Mouse (Mus musculus) embryonic facial prominence, embryonic 12.5 days (tissue): ENCODE measurements around the gene Gm20489. TPM values are rescaled to one million over a fixed set of nuclear protein-coding genes. Genes with fewer than 3 reads are reported as not detected.
A peak's percentile ranks its signal among the peaks of the same experiment; 100 is the strongest.

ENCODE experiments used
- ATAC-seq: fragments of 200-750 bp; cut with Nextera tagmentation; 2 replicates; pipeline ENCODE4 v1.8.0; 2017; ENCODE audit not compliant: insufficient number of reproducible peaks, insufficient read depth, low FRiP score, low TSS enrichment
- H3K27ac ChIP-seq: fragments of 300-500 bp; sonication (generic); 2 replicates; pipeline ENCODE4 v1.5.1; 2016; ENCODE audit warnings: mild to moderate bottlenecking
- H3K27me3 ChIP-seq: fragments of 300-500 bp; sonication (generic); 2 replicates; pipeline ENCODE4 v1.6.1; 2016; ENCODE audit warnings: mild to moderate bottlenecking, moderate library complexity
- H3K36me3 ChIP-seq: fragments of 300-500 bp; sonication (generic); 2 replicates; pipeline ENCODE4 v1.6.1; 2016; ENCODE audit warnings: mild to moderate bottlenecking
- H3K4me1 ChIP-seq: fragments of 300-500 bp; sonication (generic); 2 replicates; pipeline ENCODE4 v1.6.1; 2016
- H3K4me2 ChIP-seq: fragments of 300-500 bp; sonication (generic); replicated peaks from 2 replicates; pipeline ENCODE4 v1.6.1; 2016; ENCODE audit warnings: mild to moderate bottlenecking, moderate library complexity
- H3K4me3 ChIP-seq: fragments of 300-500 bp; sonication (generic); 2 replicates; pipeline ENCODE4 v1.5.1; 2016; ENCODE audit warnings: mild to moderate bottlenecking
- H3K9ac ChIP-seq: fragments of 300-500 bp; sonication (generic); 2 replicates; pipeline ENCODE4 v1.6.1; 2016; ENCODE audit warnings: mild to moderate bottlenecking, moderate library complexity
- H3K9me3 ChIP-seq: fragments of 300-500 bp; sonication (generic); 2 replicates; pipeline ENCODE4 v1.6.1; 2016; ENCODE audit warnings: mild to moderate bottlenecking, moderate library complexity
- WGBS: fragments of 180-500 bp; shearing (Covaris S2); methylation state at CpG from one replicate; pipeline ENCODE4 v1.1.7; 2016; 5-methylcytosine and 5-hydroxymethylcytosine counted together
- polyA plus RNA-seq: library from polyadenylated mRNA; unstranded; fragments of >200 nt; fragmentation: Nextera tagmentation; extraction: Ambion mirVana; gene quantifications from 2 replicates; pipeline ENCODE4 v1.2.1, GENCODE M21; 2016

Gm20489 gene
- polyA plus RNA-seq, 1 experiment from 2014 or later: not detected

GRCm38 (mm10) chrX:101256603-101257002, 12.2 kb downstream of the Gm20489 start:
- H3K4me2 ChIP-seq: peak overlapping the region; percentile 57

GRCm38 (mm10) chrX:101254740-101255139, 14.1 kb downstream of the Gm20489 start:
- H3K36me3 ChIP-seq: peaks cover 10% of the 10 kb centered on the region; the same call in 1 of the 2 replicates
- H3K4me1 ChIP-seq: peaks cover 7% of the 10 kb centered on the region; the same call in 1 of the 2 replicates
- peak overlapping the region; percentile 57 for H3K4me2 ChIP-seq
- 16% methylated on average over 26 of the region's 26 CpGs for WGBS
- H3K4me3 ChIP-seq: peak overlapping the region; percentile 52
- H3K27ac ChIP-seq: peak overlapping the region; percentile 69
- H3K9ac ChIP-seq: peak overlapping the region; percentile 66
- H3K9me3 ChIP-seq: no peaks in the 10 kb centered on the region
- peak; percentile 24 for ATAC-seq
- H3K27me3 ChIP-seq: no peaks in the 10 kb centered on the region; the same call in 1 of the 2 replicates

More at GRCm38 (mm10) chrX:101256603-101257002, 12.2 kb downstream of the Gm20489 start:
- no peak overlapping the region for H3K9ac ChIP-seq
- 86% methylated on average over 13 of the region's 13 CpGs for WGBS
- no peak overlapping the region for H3K27ac ChIP-seq
- H3K36me3 ChIP-seq: peaks cover 10% of the 10 kb centered on the region; the same call in 1 of the 2 replicates
- H3K27me3 ChIP-seq: no peaks in the 10 kb centered on the region; the same call in 1 of the 2 replicates
- no peak for ATAC-seq
- H3K4me3 ChIP-seq: no peak overlapping the region
- no peaks in the 10 kb centered on the region for H3K9me3 ChIP-seq
- H3K4me1 ChIP-seq: peaks cover 11% of the 10 kb centered on the region; the same call in 1 of the 2 replicates

- 18% methylated on average over 47 of the region's 47 CpGs for whole genome bisulfite sequencing
- peaks cover 7% of the 10 kb centered on the region; the same call in 1 of the 2 replicates for H3K4me1 ChIP-seq
- ATAC-seq: peak; percentile 88
These were observed 14.7 kb downstream of the Gm20489 start, which contains the start of gene Foxo4 for GRCm38 (mm10) chrX:101253952-101254729. Gene Foxo4, plus strand, starts transcription at chrX:101254528.

GRCm38 (mm10) chrX:101245011-101245410, 23.8 kb downstream of the Gm20489 start:
- 0 out of 2 replicates have a peak, but pooled peaks cover 2% of the 10 kb centered on the region for H3K27me3 ChIP-seq
- no peak overlapping the region for H3K9ac ChIP-seq
- H3K4me2 ChIP-seq: no peak overlapping the region
- 25% methylated on average over 1 of the region's 1 CpGs for WGBS
- H3K4me3 ChIP-seq: no peak overlapping the region
- no peaks in the 10 kb centered on the region for H3K9me3 ChIP-seq
- ATAC-seq: no peak
- no peaks in the 10 kb centered on the region for H3K4me1 ChIP-seq
- H3K27ac ChIP-seq: no peak overlapping the region
- H3K36me3 ChIP-seq: no peaks in the 10 kb centered on the region

More at GRCm38 (mm10) chrX:101253952-101254729, 14.7 kb downstream of the Gm20489 start, which contains the start of gene Foxo4:
- H3K4me3 ChIP-seq: peak within 1 kb of the TSS; percentile 52
- H3K9ac ChIP-seq: peak within 1 kb of the TSS; percentile 66
- peak within 1 kb of the TSS; percentile 69 for H3K27ac ChIP-seq
- H3K36me3 ChIP-seq: peaks cover 10% of the 10 kb centered on the region; the same call in 1 of the 2 replicates
- peak within 1 kb of the TSS; percentile 57 for H3K4me2 ChIP-seq
- H3K9me3 ChIP-seq: no peaks in the 10 kb centered on the region
- no peaks in the 10 kb centered on the region; the same call in 1 of the 2 replicates for H3K27me3 ChIP-seq

- H3K4me1 ChIP-seq: no peaks in the 10 kb centered on the region
- peaks cover 5% of the 10 kb centered on the region; the same call in 1 of the 2 replicates for H3K27me3 ChIP-seq
- peak overlapping the region; percentile 24; the same call in 1 of the 2 replicates for H3K9ac ChIP-seq
- no peaks in the 10 kb centered on the region for H3K9me3 ChIP-seq
- peak overlapping the region; percentile 42 for H3K4me2 ChIP-seq
- ATAC-seq: no peak
- no peaks in the 10 kb centered on the region for H3K36me3 ChIP-seq
- peak overlapping the region; percentile 41; the same call in 1 of the 2 replicates for H3K27ac ChIP-seq
- H3K4me3 ChIP-seq: peak overlapping the region; percentile 55
- WGBS: 30% methylated on average over 7 of the region's 7 CpGs
These were observed 46.0 kb downstream of the Gm20489 start for GRCm38 (mm10) chrX:101222796-101223162.

GRCm38 (mm10) chrX:101221834-101222795, 46.7 kb downstream of the Gm20489 start, which contains the start of gene Snx12:
Gene Snx12, minus strand, starts transcription at chrX:101222563.
- peak; percentile 97 for ATAC-seq
- Histone ChIP-seq H3K27me3 (peaks cover 5% of the 10 kb centered on the region; the same call in 1 of the 2 replicates), H3K36me3 (no peaks in the 10 kb centered on the region), H3K9ac (peak within 1 kb of the TSS; percentile 56), H3K27ac (peak within 1 kb of the TSS; percentile 72), H3K4me1 (no peaks in the 10 kb centered on the region), H3K4me2 (peak within 1 kb of the TSS; percentile 51), H3K9me3 (no peaks in the 10 kb centered on the region), H3K4me3 (peak within 1 kb of the TSS; percentile 55)
- WGBS: 23% methylated on average over 55 of the region's 55 CpGs

Other genes with a start within 250 kb of the Gm20489 start
- gene Tex11, start 209.4 kb downstream of the Gm20489 start, polyA plus RNA-seq: 0.18 TPM in 1 of 2 replicates, not detected in the other
- 1.5 TPM in 2 replicates for gene Slc7a3, start 183.0 kb downstream of the Gm20489 start, polyA plus RNA-seq
- 56.7 and 57.2 TPM in 2 replicates for gene Snx12, start 46.5 kb downstream of the Gm20489 start, polyA plus RNA-seq
- 2.6 and 3.4 TPM in 2 replicates for gene Foxo4, start 14.5 kb downstream of the Gm20489 start, polyA plus RNA-seq
- gene Gm614, start 5.0 kb downstream of the Gm20489 start, polyA plus RNA-seq: not detected in 2 replicates
- 5.4 and 5.5 TPM in 2 replicates for gene Il2rg, start 768 bp downstream of the Gm20489 start, polyA plus RNA-seq
- 37.2 and 39.4 TPM in 2 replicates for gene Med12, start 5.0 kb upstream of the Gm20489 start, polyA plus RNA-seq
- 15.3 and 18.0 TPM in 2 replicates for gene Nlgn3, start 30.1 kb upstream of the Gm20489 start, polyA plus RNA-seq
- gene Gjb1, start 107.4 kb upstream of the Gm20489 start, polyA plus RNA-seq: not detected in 2 replicates
- 40.9 and 46.0 TPM in 2 replicates for gene Zmym3, start 151.8 kb upstream of the Gm20489 start, polyA plus RNA-seq
- 527 and 544 TPM in 2 replicates for gene Nono, start 160.3 kb upstream of the Gm20489 start, polyA plus RNA-seq
- 7.2 and 7.9 TPM in 2 replicates for gene Itgb1bp2, start 180.1 kb upstream of the Gm20489 start, polyA plus RNA-seq